Mouse (Mus musculus) embryonic stem cell, embryonic (primary cell): Measurements from ENCODE around the gene Gli3.

Experiments
- CTCF ChIA-PET, 4 experiments: fragments of 300-600 bp in 2 of 4; fragments of 350-600 bp in 2 of 4; sonication (Branson Sonifier 250); formaldehyde crosslinking; loops; one replicate each; lab custom pipeline; 2022; ENCODE audit warnings: inconsistent platforms in 2 of 4; lab: Charles Lee
- POLR2A ChIA-PET, 4 experiments: fragments of 300-600 bp in 2 of 4; fragments of 350-600 bp in 2 of 4; sonication (Branson Sonifier 250); formaldehyde crosslinking; loops; one replicate each; lab custom pipeline; 2022; ENCODE audit warnings: antibody characterized with exemption in 4 of 4, inconsistent platforms in 1 of 4; lab: Charles Lee

Gli3 gene

GRCm38 (mm10) chr13:15543169-15543887 lies 80.3 kb downstream of the Gli3 start:
- POLR2A ChIA-PET: no interaction called here

DNA sequence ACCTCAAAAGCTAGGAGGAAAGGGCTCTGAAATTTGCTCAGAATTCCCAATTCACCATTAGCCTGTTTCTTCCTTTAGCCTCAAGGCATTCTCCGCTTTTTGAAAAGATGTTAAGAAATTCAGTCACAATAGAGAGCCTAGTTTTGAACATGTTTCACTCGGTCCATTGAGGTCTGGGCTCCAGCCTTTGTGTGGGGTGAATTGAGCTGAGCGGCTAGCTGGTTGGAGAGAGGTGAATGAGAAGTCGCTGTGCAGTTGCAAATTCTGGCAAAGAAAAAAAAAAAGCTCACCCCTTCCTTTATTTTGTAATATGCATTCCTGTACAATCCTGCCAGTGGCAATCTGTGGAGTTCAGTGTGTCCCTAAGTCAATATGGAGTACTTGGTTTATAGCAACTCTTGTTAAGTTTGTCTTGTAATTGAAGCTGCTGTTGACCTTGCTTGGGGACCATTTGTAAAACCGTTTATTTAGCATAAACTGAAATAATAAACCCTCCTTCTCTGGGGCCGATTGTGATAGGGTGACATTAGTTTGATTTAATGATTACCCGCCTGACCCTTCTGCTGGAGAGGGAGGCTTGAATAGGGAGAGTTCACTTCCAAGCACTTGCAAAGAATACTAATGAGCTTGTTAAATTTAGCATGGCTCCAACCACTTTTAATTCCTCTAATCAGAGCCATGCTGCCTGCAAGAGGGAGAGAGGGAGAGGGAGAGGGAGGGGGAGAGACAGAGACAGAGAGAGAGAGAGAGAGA lies 81.0 kb downstream of the Gli3 start:
- ChIA-PET CTCF (interaction anchor here in 2 of 4 experiments (0.5 to 0.6 kb wide), 3 partner anchors 26 to 874 kb away, joined by 3 read pairs; no protein-coding TSS in a partner anchor), POLR2A (interaction anchor here in 2 of 4 experiments (0.9 to 1.5 kb wide), 5 partner anchors 9 to 104 kb away, joined by 3 to 4 read pairs (median 3); no protein-coding TSS in a partner anchor)

More at GRCm38 (mm10) chr13:15543169-15543887, 80.3 kb downstream of the Gli3 start:
- CTCF ChIA-PET: interaction anchor here in 2 of 4 experiments (0.5 to 0.6 kb wide), 2 partner anchors 211 to 873 kb away, joined by 3 read pairs; no protein-coding TSS in a partner anchor

DNA sequence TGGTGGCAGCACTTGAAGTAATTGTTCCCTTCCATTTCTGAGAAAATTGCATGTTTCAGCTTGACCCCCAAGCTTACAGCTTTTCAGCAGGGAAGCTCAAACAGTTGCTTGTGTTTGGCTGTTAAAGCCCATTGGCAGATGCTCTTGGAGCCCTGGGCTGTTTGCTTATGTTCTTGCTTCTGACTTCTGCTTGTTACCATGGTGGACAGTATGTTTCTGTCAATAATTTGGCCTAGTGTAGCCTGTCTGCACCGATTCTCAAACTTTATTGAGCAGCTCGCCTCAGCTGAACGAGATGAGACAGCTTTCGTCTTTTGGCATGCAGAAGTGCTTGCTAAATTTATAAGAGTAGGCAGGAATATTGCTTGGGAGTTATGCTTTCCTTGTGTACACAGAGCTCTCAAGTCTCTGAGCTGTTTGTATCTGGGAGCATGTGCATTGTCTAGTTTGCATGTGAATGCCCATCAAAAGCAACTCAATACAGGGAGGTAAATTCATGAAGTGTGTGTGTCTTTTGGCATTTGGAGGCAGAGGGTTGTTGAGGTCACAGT lies 82.4 kb downstream of the Gli3 start:
- POLR2A ChIA-PET: interaction anchor here in 2 of 4 experiments (0.7 to 1.5 kb wide), 6 partner anchors 8 to 103 kb away, joined by 3 to 4 read pairs (median 3); no protein-coding TSS in a partner anchor
- CTCF ChIA-PET: interaction anchor here in 1 of 4 experiments (0.6 kb wide), 1 partner anchor 1024 kb away, joined by 4 read pairs; no protein-coding TSS in a partner anchor

DNA sequence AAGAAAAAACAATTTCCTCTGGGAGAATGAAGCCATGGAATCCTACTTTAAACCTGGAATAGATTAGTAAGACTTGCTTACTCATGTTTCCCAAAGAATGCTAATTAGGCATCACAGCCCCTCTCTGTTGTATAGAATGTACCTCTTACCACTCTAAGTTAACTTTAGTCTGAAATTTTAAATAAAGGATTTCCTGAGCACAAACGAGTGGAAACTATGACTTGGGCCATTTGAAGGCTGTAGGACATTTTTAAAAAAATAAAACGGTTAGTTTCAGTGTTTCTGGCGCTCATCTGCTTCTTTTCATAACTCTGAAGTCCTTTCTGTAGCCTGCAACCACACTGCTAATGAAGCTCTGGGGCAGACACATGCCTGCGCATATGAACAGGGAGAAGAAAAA lies 83.2 kb downstream of the Gli3 start:
- POLR2A ChIA-PET: no interaction called here
- CTCF ChIA-PET: interaction anchor here in 1 of 4 experiments (0.6 kb wide), 1 partner anchor 1025 kb away, joined by 4 read pairs; no protein-coding TSS in a partner anchor

GRCm38 (mm10) chr13:15549466-15549865 lies 86.4 kb downstream of the Gli3 start:
- ChIA-PET POLR2A (no interaction called here), CTCF (no interaction called here)

DNA sequence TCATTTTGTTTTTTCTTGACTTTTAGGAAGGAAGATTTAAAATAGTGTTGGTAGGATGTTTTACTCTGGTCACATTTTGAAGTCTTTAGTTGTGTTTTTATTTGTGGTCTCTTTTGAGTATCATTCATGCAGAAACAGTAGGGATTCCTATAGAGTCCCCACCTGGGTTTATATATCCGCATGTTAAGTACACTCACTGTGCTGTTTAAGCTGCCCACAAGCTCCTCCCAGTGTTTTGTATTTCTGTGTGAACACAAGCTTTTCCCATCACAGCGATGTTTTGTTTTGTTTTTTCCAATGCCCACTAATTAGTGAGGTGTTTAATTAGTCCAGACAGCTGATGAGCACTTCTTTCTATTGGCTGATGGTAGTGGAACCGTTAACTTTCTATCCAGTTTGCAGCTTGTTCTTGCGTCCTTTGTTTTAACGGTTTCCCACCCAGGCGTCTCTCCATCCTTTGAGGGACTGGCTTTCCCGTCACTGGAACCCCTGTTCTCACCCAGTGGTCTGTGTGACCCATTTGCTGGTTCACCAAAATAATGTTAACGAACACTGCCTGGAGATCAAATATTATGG lies 87.1 kb downstream of the Gli3 start:
- ChIA-PET POLR2A (no interaction called here), CTCF (no interaction called here)

DNA sequence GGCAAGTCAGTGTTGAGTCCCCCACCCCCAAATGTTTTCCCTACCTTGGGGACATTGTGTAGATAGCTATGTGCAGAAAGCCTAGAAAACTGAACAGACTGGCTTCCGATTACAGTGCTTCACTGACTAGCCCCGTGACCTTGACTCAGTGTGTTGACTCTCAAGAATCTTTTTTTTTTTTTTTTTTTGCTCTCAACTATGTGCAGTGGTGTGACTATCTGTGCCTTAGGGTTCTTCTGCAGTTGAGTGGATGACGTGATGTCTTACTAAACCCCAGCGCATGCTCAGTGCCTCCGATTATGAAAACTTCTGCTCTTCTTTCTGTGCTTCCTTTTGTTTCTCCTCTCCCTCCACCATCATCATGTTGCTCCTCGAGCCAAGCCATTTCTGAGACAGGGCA lies 87.7 kb downstream of the Gli3 start:
- CTCF ChIA-PET: no interaction called here

GRCm38 (mm10) chr13:15552009-15552408 lies 89.0 kb downstream of the Gli3 start:
- ChIA-PET POLR2A (interaction anchor here in 1 of 4 experiments (1.5 kb wide), 1 partner anchor 10 kb away, joined by 4 read pairs; no protein-coding TSS in a partner anchor), CTCF (no interaction called here)

More for the DNA sequence above, 87.7 kb downstream of the Gli3 start:
- POLR2A ChIA-PET: no interaction called here

DNA sequence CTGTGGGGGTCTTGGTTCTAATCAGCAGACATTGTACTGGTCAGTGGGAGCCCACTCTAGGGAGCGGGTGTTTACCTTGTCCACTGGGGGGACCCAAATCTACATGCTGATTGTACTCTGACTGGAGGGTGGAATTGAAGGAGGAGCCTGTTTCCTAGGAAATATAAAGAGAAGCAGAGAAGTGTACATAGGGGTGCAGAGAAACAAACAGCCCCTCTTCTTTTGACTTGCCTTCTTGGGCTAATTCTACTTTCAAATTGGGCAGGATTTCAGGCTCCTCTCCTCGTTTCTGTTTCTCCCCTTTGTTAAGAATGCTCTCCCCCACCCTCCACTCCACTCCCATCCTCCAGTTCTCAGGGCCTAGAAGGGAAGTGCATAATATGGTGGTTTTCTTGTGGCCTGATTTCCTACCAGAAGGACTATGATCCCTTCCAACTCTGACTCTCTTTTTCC lies 93.6 kb downstream of the Gli3 start:
- ChIA-PET POLR2A (no interaction called here), CTCF (no interaction called here)

DNA sequence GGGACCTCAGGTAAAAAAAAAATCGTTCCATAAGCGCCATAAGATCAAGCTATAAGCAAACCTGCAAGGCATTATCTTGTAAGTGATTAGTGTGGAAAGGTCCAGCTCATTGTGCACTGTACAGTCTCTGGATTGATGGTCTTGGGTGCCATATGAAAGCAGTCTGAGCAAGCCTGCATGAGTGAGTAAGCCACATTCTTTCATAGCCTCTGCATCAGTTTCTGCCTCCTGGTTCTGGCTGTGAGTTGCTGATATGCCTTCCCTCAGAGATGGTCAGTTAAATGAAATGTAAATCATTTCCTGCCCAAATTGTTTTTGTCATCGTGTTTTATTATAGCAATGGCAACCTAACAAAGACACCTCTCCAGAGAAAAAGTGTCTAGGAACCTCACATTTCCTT lies 98.4 kb downstream of the Gli3 start:
- ChIA-PET CTCF (no interaction called here), POLR2A (no interaction called here)

GRCm38 (mm10) chr13:15570908-15571568 lies 108.0 kb downstream of the Gli3 start:
- ChIA-PET POLR2A (no interaction called here), CTCF (no interaction called here)

- ChIA-PET CTCF (no interaction called here), POLR2A (interaction anchor here in 1 of 4 experiments (0.6 kb wide), 2 partner anchors 18 to 24 kb away, joined by 4 to 5 read pairs; no protein-coding TSS in a partner anchor)
Observed at GRCm38 (mm10) chr13:15577133-15577917, 114.3 kb downstream of the Gli3 start.

DNA sequence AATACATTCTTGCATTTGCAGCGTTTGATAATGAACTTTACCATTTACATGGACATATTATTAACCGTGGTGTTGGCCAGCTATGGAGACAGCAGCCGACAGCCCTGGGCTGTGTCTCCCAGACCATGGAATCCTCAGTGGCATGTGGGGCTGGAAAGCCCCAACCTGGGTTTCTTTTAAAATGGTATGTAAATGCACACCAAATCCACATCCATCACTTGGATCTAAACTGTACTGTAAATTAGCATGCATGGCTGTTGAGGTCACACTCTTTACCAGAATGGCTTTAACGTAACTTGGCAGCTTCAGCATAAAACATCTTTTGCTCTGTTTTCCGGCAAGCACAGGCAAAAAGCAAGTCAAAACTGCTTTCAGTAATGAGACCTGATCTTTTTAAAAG lies 117.4 kb downstream of the Gli3 start:
- ChIA-PET POLR2A (interaction anchor here in 1 of 4 experiments (0.7 kb wide), 1 partner anchor 36 kb away, joined by 3 read pairs; no protein-coding TSS in a partner anchor), CTCF (no interaction called here)

- POLR2A ChIA-PET: no interaction called here
Observed at GRCm38 (mm10) chr13:15585941-15586340, 122.9 kb downstream of the Gli3 start.

GRCm38 (mm10) chr13:15588278-15589272 lies 125.5 kb downstream of the Gli3 start:
- ChIA-PET CTCF (interaction anchor here in 1 of 4 experiments (0.7 kb wide), 1 partner anchor 70 kb away, joined by 4 read pairs; no protein-coding TSS in a partner anchor), POLR2A (no interaction called here)

More at GRCm38 (mm10) chr13:15585941-15586340, 122.9 kb downstream of the Gli3 start:
- CTCF ChIA-PET: no interaction called here

DNA sequence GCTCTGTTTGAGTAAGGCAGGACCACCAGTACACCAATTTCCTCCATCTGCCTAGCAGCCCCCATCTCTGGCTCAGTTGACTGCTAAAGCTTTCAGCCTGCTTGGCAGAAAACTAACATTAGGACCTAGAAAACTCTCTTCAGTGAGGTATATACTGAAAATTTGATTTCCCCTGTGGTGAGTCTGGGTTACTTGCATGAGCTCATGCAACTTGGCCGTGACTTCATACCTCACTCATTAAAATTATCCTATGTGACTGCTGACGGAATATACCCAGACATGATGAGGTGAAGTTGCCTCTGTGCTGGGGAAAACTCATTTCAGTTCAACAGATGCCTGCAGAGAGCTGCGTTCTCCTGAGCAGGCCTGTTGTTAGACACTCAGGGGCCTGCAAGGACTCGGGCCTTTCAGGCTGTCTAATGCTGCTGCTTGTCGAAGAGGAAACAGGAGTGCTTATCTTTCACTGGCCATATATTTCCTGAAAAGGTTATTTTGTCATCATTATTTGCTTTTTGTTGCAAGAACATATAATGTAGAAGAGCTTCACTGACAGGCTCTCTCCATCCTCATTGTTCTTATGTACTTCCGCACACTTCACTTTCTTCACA lies 127.4 kb downstream of the Gli3 start:
- POLR2A ChIA-PET: interaction anchor here in 1 of 4 experiments (0.7 kb wide), 1 partner anchor 17 kb away, joined by 3 read pairs; no protein-coding TSS in a partner anchor

More for the DNA sequence above, 127.4 kb downstream of the Gli3 start:
- CTCF ChIA-PET: no interaction called here
